Mouse (Mus musculus) hindbrain, embryonic 10.5 days (tissue): ENCODE data around the gene Adgrv1. TPM values are rescaled to one million over a fixed set of nuclear protein-coding genes. Genes with fewer than 3 reads are reported as not detected.
"Not testable (repeated sequence)": the region's sequence is repeated elsewhere in the genome, so short reads cannot be mapped to it uniquely, and the experiment has no call there.

Experiments
- DNase-seq: peaks from one replicate; pipeline ENCODE4 v3.0.0-alpha.2; 2017; ENCODE audit warnings: low spot score
- H3K27ac ChIP-seq: fragments of 300-500 bp; sonication (generic); 2 replicates; pipeline ENCODE4 v1.5.1; 2016; ENCODE audit warnings: mild to moderate bottlenecking, moderate library complexity
- H3K27me3 ChIP-seq: fragments of 300-500 bp; sonication (generic); 2 replicates; pipeline ENCODE4 v1.6.1; 2016; ENCODE audit warnings: mild to moderate bottlenecking; ENCODE audit not compliant: poor library complexity, insufficient read depth, severe bottlenecking
- H3K36me3 ChIP-seq: fragments of 300-500 bp; sonication (generic); 2 replicates; pipeline ENCODE4 v1.6.1; 2016; ENCODE audit warnings: mild to moderate bottlenecking, moderate library complexity
- H3K4me1 ChIP-seq: fragments of 300-500 bp; sonication (generic); replicated peaks from 2 replicates; pipeline ENCODE4 v1.6.1; 2016; ENCODE audit warnings: mild to moderate bottlenecking
- H3K4me3 ChIP-seq: fragments of 300-500 bp; sonication (generic); 2 replicates; pipeline ENCODE4 v1.5.1; 2016; ENCODE audit warnings: mild to moderate bottlenecking, moderate library complexity
- H3K9me3 ChIP-seq: fragments of 300-500 bp; sonication (generic); 2 replicates; pipeline ENCODE4 v1.6.1; 2016; ENCODE audit warnings: mild to moderate bottlenecking, moderate library complexity
- WGBS: fragments of 180-500 bp; shearing (Covaris S2); methylation state at CpG from one replicate; pipeline ENCODE4 v1.1.7; 2016; 5-methylcytosine and 5-hydroxymethylcytosine counted together
- polyA plus RNA-seq: library from polyadenylated mRNA; unstranded; fragments of >200 nt; fragmentation: Nextera tagmentation; extraction: Ambion mirVana; gene quantifications from 2 replicates; pipeline ENCODE4 v1.2.1, GENCODE M21; 2016

Adgrv1 gene
- 45.3 and 45.6 TPM in 2 replicates for polyA plus RNA-seq

- H3K27me3 ChIP-seq, result no peaks in the 10 kb centered on the region
- DNase-seq, result peak; percentile 98
- H3K4me1 ChIP-seq, result peaks cover 75% of the 10 kb centered on the region
- no peaks in the 10 kb centered on the region for H3K9me3 ChIP-seq
- H3K4me3 ChIP-seq, result peak within 1 kb of the TSS; percentile 72
- H3K36me3 ChIP-seq, result 0 out of 2 replicates have a peak, but pooled peaks cover 3% of the 10 kb centered on the region
- H3K27ac ChIP-seq, result peak within 1 kb of the TSS; percentile 91
- 1% methylated on average over 42 of the region's 42 CpGs for WGBS
These were observed at the start of gene Adgrv1 for GRCm38 (mm10) chr13:81632720-81633415. TSS of gene Adgrv1 (minus strand) at chr13:81633154.

GRCm38 (mm10) chr13:81675333-81675732 lies 42.4 kb upstream of the Adgrv1 start:
- H3K27me3 ChIP-seq, result no peaks in the 10 kb centered on the region
- no peak overlapping the region for H3K4me3 ChIP-seq
- no peak for DNase-seq
- H3K4me1 ChIP-seq, result no peaks in the 10 kb centered on the region
- WGBS, result 90% methylated on average over 8 of the region's 8 CpGs
- peaks cover 57% of the 10 kb centered on the region for H3K36me3 ChIP-seq
- H3K27ac ChIP-seq, result no peak overlapping the region
- no peaks in the 10 kb centered on the region for H3K9me3 ChIP-seq

GRCm38 (mm10) chr13:81667713-81668112 lies 34.8 kb upstream of the Adgrv1 start:
- H3K27me3 ChIP-seq, result no peaks in the 10 kb centered on the region
- WGBS, result 91% methylated on average over 5 of the region's 5 CpGs
- no peak overlapping the region for H3K4me3 ChIP-seq
- H3K36me3 ChIP-seq, result peaks cover 77% of the 10 kb centered on the region
- H3K4me1 ChIP-seq, result no peaks in the 10 kb centered on the region
- no peak overlapping the region for H3K27ac ChIP-seq
- no peaks in the 10 kb centered on the region for H3K9me3 ChIP-seq
- no peak for DNase-seq

GRCm38 (mm10) chr13:81664331-81664698 lies 31.4 kb upstream of the Adgrv1 start:
- peaks cover 79% of the 10 kb centered on the region for H3K36me3 ChIP-seq
- no peak overlapping the region for H3K27ac ChIP-seq
- no peaks in the 10 kb centered on the region for H3K9me3 ChIP-seq
- 0 out of 2 replicates have a peak, but pooled peaks cover under 1% of the 10 kb centered on the region for H3K4me1 ChIP-seq
- no peaks in the 10 kb centered on the region for H3K27me3 ChIP-seq
- no peak overlapping the region for H3K4me3 ChIP-seq
- DNase-seq, result no peak
- 96% methylated on average over 5 of the region's 5 CpGs for WGBS

GRCm38 (mm10) chr13:81663566-81664330 lies 30.8 kb upstream of the Adgrv1 start:
- Histone ChIP-seq H3K36me3 (peaks cover 73% of the 10 kb centered on the region), H3K4me3 (no peak overlapping the region), H3K27ac (no peak overlapping the region), H3K9me3 (no peaks in the 10 kb centered on the region), H3K4me1 (peaks cover 6% of the 10 kb centered on the region), H3K27me3 (no peaks in the 10 kb centered on the region)
- WGBS, result 88% methylated on average over 12 of the region's 12 CpGs
- no peak for DNase-seq

GRCm38 (mm10) chr13:81658053-81658752 lies 25.2 kb upstream of the Adgrv1 start:
- H3K36me3 ChIP-seq, result peaks cover 20% of the 10 kb centered on the region

GRCm38 (mm10) chr13:81657351-81658052 lies 24.5 kb upstream of the Adgrv1 start, which contains the start of gene Lysmd3:
TSS of gene Lysmd3 (plus strand) at chr13:81657663.
- Histone ChIP-seq H3K27me3 (no peaks in the 10 kb centered on the region), H3K36me3 (peaks cover 17% of the 10 kb centered on the region), H3K9me3 (no peaks in the 10 kb centered on the region), H3K27ac (peak within 1 kb of the TSS; percentile 95), H3K4me3 (peak within 1 kb of the TSS; percentile 87), H3K4me1 (peaks cover 30% of the 10 kb centered on the region)
- DNase-seq, result peak; percentile 92
- WGBS, result under 1% methylated on average over 73 of the region's 73 CpGs

More at GRCm38 (mm10) chr13:81658053-81658752, 25.2 kb upstream of the Adgrv1 start:
- no peaks in the 10 kb centered on the region for H3K9me3 ChIP-seq
- H3K27ac ChIP-seq, result peak overlapping the region; percentile 95
- peak overlapping the region; percentile 87 for H3K4me3 ChIP-seq
- H3K4me1 ChIP-seq, result peaks cover 30% of the 10 kb centered on the region
- H3K27me3 ChIP-seq, result no peaks in the 10 kb centered on the region
- DNase-seq, result no peak
- WGBS, result 13% methylated on average over 21 of the region's 21 CpGs

GRCm38 (mm10) chr13:81657008-81657350 lies 24.0 kb upstream of the Adgrv1 start:
- H3K36me3 ChIP-seq, result peaks cover 16% of the 10 kb centered on the region
- WGBS, result 14% methylated on average over 5 of the region's 5 CpGs
- no peak for DNase-seq
- H3K27me3 ChIP-seq, result no peaks in the 10 kb centered on the region
- H3K9me3 ChIP-seq, result no peaks in the 10 kb centered on the region
- peak overlapping the region; percentile 87 for H3K4me3 ChIP-seq
- peaks cover 30% of the 10 kb centered on the region for H3K4me1 ChIP-seq
- peak overlapping the region; percentile 95 for H3K27ac ChIP-seq

- H3K9me3 ChIP-seq, result no peaks in the 10 kb centered on the region
- peak overlapping the region; percentile 95 for H3K27ac ChIP-seq
- 15% methylated on average over 14 of the region's 14 CpGs for WGBS
- H3K4me1 ChIP-seq, result peaks cover 30% of the 10 kb centered on the region
- DNase-seq, result peak; percentile 63
- peaks cover 9% of the 10 kb centered on the region for H3K36me3 ChIP-seq
- no peaks in the 10 kb centered on the region for H3K27me3 ChIP-seq
- peak overlapping the region; percentile 87 for H3K4me3 ChIP-seq
These were observed 23.3 kb upstream of the Adgrv1 start for GRCm38 (mm10) chr13:81656091-81656850.

GRCm38 (mm10) chr13:81650382-81650781 lies 17.4 kb upstream of the Adgrv1 start:
- not testable (repeated sequence) for DNase-seq, H3K27me3 ChIP-seq, H3K4me1 ChIP-seq, H3K27ac ChIP-seq, H3K4me3 ChIP-seq, H3K9me3 ChIP-seq, H3K36me3 ChIP-seq
- 82% methylated on average over 5 of the region's 6 CpGs for WGBS

- H3K4me3 ChIP-seq, result no peak overlapping the region
- H3K27ac ChIP-seq, result no peak overlapping the region
- H3K36me3 ChIP-seq, result no peaks in the 10 kb centered on the region
- WGBS, result 90% methylated on average over 6 of the region's 6 CpGs
- peaks cover 15% of the 10 kb centered on the region for H3K4me1 ChIP-seq
- H3K9me3 ChIP-seq, result no peaks in the 10 kb centered on the region
- H3K27me3 ChIP-seq, result no peaks in the 10 kb centered on the region
- no peak for DNase-seq
These were observed 13.4 kb upstream of the Adgrv1 start for GRCm38 (mm10) chr13:81646348-81646747.
